Mouse (Mus musculus) heart, embryonic 13.5 days (tissue): ENCODE results near the gene Troap. TPM values are rescaled to one million over a fixed set of nuclear protein-coding genes. Genes with fewer than 3 reads are reported as not detected.

ENCODE experiments used
- ATAC-seq: fragments of 200-750 bp; cut with Nextera tagmentation; 2 replicates; pipeline ENCODE4 v1.8.0; 2017; ENCODE audit warnings: moderate TSS enrichment; ENCODE audit not compliant: insufficient number of reproducible peaks, low FRiP score, low TSS enrichment; ENCODE audit errors: extremely low read depth
- H3K27ac ChIP-seq: fragments of 300-500 bp; sonication (generic); replicated peaks from 2 replicates; pipeline ENCODE4 v1.5.1; 2015; ENCODE audit warnings: moderate library complexity, mild to moderate bottlenecking, inconsistent platforms
- H3K27me3 ChIP-seq: fragments of 300-500 bp; sonication (generic); replicated peaks from 2 replicates; pipeline ENCODE4 v1.6.1; 2015; ENCODE audit warnings: mild to moderate bottlenecking, inconsistent platforms
- H3K36me3 ChIP-seq: fragments of 300-500 bp; sonication (generic); 2 replicates; pipeline ENCODE4 v1.6.1; 2015; ENCODE audit warnings: mild to moderate bottlenecking, inconsistent platforms
- H3K4me1 ChIP-seq: fragments of 300-500 bp; sonication (generic); 2 replicates; pipeline ENCODE4 v1.6.1; 2015; ENCODE audit warnings: inconsistent platforms
- H3K4me2 ChIP-seq: fragments of 300-500 bp; sonication (generic); 2 replicates; pipeline ENCODE4 v1.6.1; 2015; ENCODE audit warnings: inconsistent platforms, mild to moderate bottlenecking, moderate library complexity
- H3K4me3 ChIP-seq: fragments of 300-500 bp; sonication (generic); 2 replicates; pipeline ENCODE4 v1.5.1; 2015; ENCODE audit warnings: moderate library complexity, mild to moderate bottlenecking, inconsistent platforms
- H3K9ac ChIP-seq: fragments of 300-500 bp; sonication (generic); 2 replicates; pipeline ENCODE4 v1.6.1; 2015; ENCODE audit warnings: inconsistent platforms, mild to moderate bottlenecking, moderate library complexity
- H3K9me3 ChIP-seq: fragments of 300-500 bp; sonication (generic); 2 replicates; pipeline ENCODE4 v1.6.1; 2016; ENCODE audit warnings: inconsistent platforms
- WGBS: fragments of 180-500 bp; shearing (Covaris S2); methylation state at CpG from one replicate; pipeline ENCODE4 v1.1.7; 2015; ENCODE audit warnings: mixed read lengths; 5-methylcytosine and 5-hydroxymethylcytosine counted together
- polyA plus RNA-seq: library from polyadenylated mRNA; unstranded; fragments of >200 nt; fragmentation: Nextera tagmentation; extraction: Ambion mirVana; gene quantifications from 2 replicates; pipeline ENCODE4 v1.2.1, GENCODE M21; 2015

Troap gene
- polyA plus RNA-seq, 1 experiment from 2014 or later, result 27.8 TPM

DNA sequence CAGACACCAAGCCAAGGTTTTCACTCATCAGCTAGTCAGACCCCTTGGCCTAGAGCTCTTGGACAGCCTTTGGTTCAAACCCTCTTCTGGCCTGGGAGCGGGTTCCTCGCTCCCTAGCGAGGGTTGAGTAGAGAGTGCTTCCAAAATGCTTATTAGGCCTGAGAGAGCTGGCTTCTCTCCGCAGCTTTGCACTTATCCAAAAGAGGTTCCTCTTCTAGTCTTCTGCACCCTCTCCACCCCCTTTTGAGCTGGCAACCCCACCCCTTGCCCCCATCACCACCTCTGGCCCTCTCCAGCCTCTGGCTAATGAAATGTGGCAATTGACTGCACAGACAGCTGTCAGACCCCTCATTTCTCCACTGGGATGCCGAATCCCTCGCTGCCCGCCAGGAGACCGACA, 18.5 kb downstream of the Troap start, which contains the start of gene Dnajc22:
Gene Dnajc22 (plus strand): TSS at position 301 of the 400 bp plus-strand sequence.
- Histone ChIP-seq H3K9ac (peak within 1 kb of the TSS; percentile 71), H3K27ac (no peak within 1 kb of the TSS), H3K27me3 (peaks cover 98% of the 10 kb centered on the region), H3K4me1 (peaks cover 45% of the 10 kb centered on the region), H3K4me2 (peak within 1 kb of the TSS; percentile 80), H3K9me3 (no peaks in the 10 kb centered on the region), H3K4me3 (peak within 1 kb of the TSS; percentile 53), H3K36me3 (no peaks in the 10 kb centered on the region)
- no peak for ATAC-seq
- 38% methylated on average over 8 of the region's 8 CpGs for WGBS

GRCm38 (mm10) chr15:99093291-99094258, 19.2 kb downstream of the Troap start:
- H3K36me3 ChIP-seq, result no peaks in the 10 kb centered on the region
- H3K27ac ChIP-seq, result no peak overlapping the region
- H3K27me3 ChIP-seq, result peaks cover 98% of the 10 kb centered on the region
- peak overlapping the region; percentile 53 for H3K4me3 ChIP-seq
- H3K4me1 ChIP-seq, result peaks cover 49% of the 10 kb centered on the region
- peak overlapping the region; percentile 71 for H3K9ac ChIP-seq
- H3K9me3 ChIP-seq, result no peaks in the 10 kb centered on the region
- H3K4me2 ChIP-seq, result peak overlapping the region; percentile 80
- 2% methylated on average over 56 of the region's 56 CpGs for WGBS
- no peak for ATAC-seq

DNA sequence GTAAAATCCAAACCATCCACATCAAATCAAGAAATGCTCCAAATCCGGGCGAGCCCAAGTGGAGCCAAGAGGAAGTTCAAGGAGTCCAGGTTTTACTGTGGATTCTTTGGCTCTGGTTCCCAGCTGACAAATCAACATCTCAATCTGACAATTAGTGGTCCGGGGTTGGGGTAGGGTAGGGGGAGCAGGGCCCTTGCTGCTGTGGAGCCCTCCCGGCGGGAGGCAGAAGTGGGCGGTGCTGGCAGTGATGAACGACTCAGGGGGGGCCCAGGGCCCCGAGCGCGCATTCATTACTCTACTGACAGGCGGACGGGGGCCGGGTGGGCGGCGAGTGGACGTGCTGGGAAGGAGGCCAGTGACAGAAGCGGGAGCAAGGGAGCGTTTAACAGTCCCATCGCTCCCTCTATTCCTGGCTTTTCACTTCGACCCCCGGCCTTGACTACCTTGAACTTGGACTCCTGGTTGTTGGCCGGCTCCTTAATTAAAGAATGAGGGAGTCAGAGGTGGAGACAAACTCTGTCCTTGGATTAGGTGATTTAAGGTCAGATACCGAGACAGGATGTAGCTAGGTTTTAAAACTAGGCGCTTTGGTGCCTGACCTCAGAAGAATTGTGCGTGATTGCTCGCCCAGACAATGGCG, 20.4 kb downstream of the Troap start:
- no peaks in the 10 kb centered on the region for H3K36me3 ChIP-seq
- H3K4me2 ChIP-seq, result peak overlapping the region; percentile 37
- 3% methylated on average over 27 of the region's 27 CpGs for WGBS
- peaks cover 52% of the 10 kb centered on the region for H3K4me1 ChIP-seq
- peak overlapping the region; percentile 29 for H3K4me3 ChIP-seq
- H3K27ac ChIP-seq, result no peak overlapping the region
- H3K27me3 ChIP-seq, result peaks cover 98% of the 10 kb centered on the region
- no peak overlapping the region for H3K9ac ChIP-seq
- no peak for ATAC-seq
- no peaks in the 10 kb centered on the region for H3K9me3 ChIP-seq

DNA sequence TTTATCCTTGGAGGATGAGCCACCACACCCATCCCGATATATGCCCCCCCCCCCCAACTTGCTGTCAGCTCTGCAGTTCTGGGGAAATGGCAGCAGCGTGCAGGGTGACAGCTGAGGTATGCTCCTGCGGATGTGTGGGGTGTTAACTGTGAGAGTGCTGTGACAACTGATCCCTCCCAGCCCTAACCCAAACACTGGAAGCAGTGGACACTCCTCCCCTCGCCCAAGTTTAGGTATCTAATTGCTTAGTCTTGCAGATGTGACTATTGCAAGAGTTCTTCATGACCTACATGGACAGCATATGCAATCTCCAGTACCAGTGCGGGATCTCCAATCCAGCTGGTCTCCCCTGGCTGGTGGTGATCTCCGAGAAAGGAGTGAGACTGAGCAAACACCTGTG, 21.0 kb downstream of the Troap start:
- Histone ChIP-seq H3K4me2 (no peak overlapping the region), H3K27me3 (peaks cover 92% of the 10 kb centered on the region), H3K9me3 (no peaks in the 10 kb centered on the region), H3K36me3 (no peaks in the 10 kb centered on the region), H3K4me1 (peaks cover 52% of the 10 kb centered on the region), H3K9ac (no peak overlapping the region), H3K27ac (no peak overlapping the region), H3K4me3 (0 out of 2 replicates have a peak overlapping the region, but pooled peaks have one; percentile 29)
- 13% methylated on average over 6 of the region's 6 CpGs for WGBS
- no peak for ATAC-seq

GRCm38 (mm10) chr15:99096061-99096793, 21.9 kb downstream of the Troap start:
- no peak for ATAC-seq
- Histone ChIP-seq H3K27ac (no peak overlapping the region), H3K27me3 (peaks cover 86% of the 10 kb centered on the region), H3K9ac (peak overlapping the region; percentile 72), H3K4me2 (peak overlapping the region; percentile 77), H3K36me3 (no peaks in the 10 kb centered on the region), H3K9me3 (no peaks in the 10 kb centered on the region), H3K4me3 (peak overlapping the region; percentile 49), H3K4me1 (peaks cover 52% of the 10 kb centered on the region)
- 7% methylated on average over 24 of the region's 24 CpGs for WGBS

GRCm38 (mm10) chr15:99096831-99097500, 22.6 kb downstream of the Troap start:
- H3K4me3 ChIP-seq, result peak overlapping the region; percentile 49
- H3K4me1 ChIP-seq, result peaks cover 52% of the 10 kb centered on the region
- WGBS, result under 1% methylated on average over 57 of the region's 58 CpGs
- H3K36me3 ChIP-seq, result no peaks in the 10 kb centered on the region
- H3K27me3 ChIP-seq, result peaks cover 80% of the 10 kb centered on the region
- no peaks in the 10 kb centered on the region for H3K9me3 ChIP-seq
- H3K4me2 ChIP-seq, result peak overlapping the region; percentile 77
- H3K27ac ChIP-seq, result no peak overlapping the region
- ATAC-seq, result no peak
- H3K9ac ChIP-seq, result peak overlapping the region; percentile 72

GRCm38 (mm10) chr15:99097840-99098492, 23.6 kb downstream of the Troap start:
- ATAC-seq, result no peak
- WGBS, result under 1% methylated on average over 39 of the region's 39 CpGs
- peak overlapping the region; percentile 77 for H3K4me2 ChIP-seq

GRCm38 (mm10) chr15:99098493-99098861, 24.1 kb downstream of the Troap start:
- H3K27me3 ChIP-seq, result peaks cover 65% of the 10 kb centered on the region
- WGBS, result 3% methylated on average over 9 of the region's 9 CpGs
- H3K4me2 ChIP-seq, result peak overlapping the region; percentile 77
- no peak for ATAC-seq
- H3K27ac ChIP-seq, result no peak overlapping the region
- H3K36me3 ChIP-seq, result no peaks in the 10 kb centered on the region
- H3K4me1 ChIP-seq, result peaks cover 47% of the 10 kb centered on the region
- no peaks in the 10 kb centered on the region for H3K9me3 ChIP-seq
- peak overlapping the region; percentile 72 for H3K9ac ChIP-seq
- peak overlapping the region; percentile 49 for H3K4me3 ChIP-seq

More at GRCm38 (mm10) chr15:99097840-99098492, 23.6 kb downstream of the Troap start:
- Histone ChIP-seq H3K27ac (no peak overlapping the region), H3K4me3 (peak overlapping the region; percentile 49), H3K9ac (peak overlapping the region; percentile 72), H3K4me1 (peaks cover 52% of the 10 kb centered on the region), H3K36me3 (no peaks in the 10 kb centered on the region), H3K27me3 (peaks cover 70% of the 10 kb centered on the region), H3K9me3 (no peaks in the 10 kb centered on the region)

GRCm38 (mm10) chr15:99099139-99099556, 24.8 kb downstream of the Troap start:
- peak overlapping the region; percentile 77 for H3K4me2 ChIP-seq
- H3K4me3 ChIP-seq, result peak overlapping the region; percentile 49
- 1% methylated on average over 15 of the region's 15 CpGs for WGBS
- no peaks in the 10 kb centered on the region for H3K36me3 ChIP-seq
- H3K4me1 ChIP-seq, result peaks cover 42% of the 10 kb centered on the region
- no peaks in the 10 kb centered on the region for H3K9me3 ChIP-seq
- H3K27me3 ChIP-seq, result peaks cover 60% of the 10 kb centered on the region
- no peak for ATAC-seq
- H3K9ac ChIP-seq, result peak overlapping the region; percentile 71
- H3K27ac ChIP-seq, result no peak overlapping the region

GRCm38 (mm10) chr15:99099984-99100383, 25.6 kb downstream of the Troap start:
- no peak overlapping the region for H3K9ac ChIP-seq
- peaks cover 36% of the 10 kb centered on the region for H3K4me1 ChIP-seq
- ATAC-seq, result no peak
- H3K4me2 ChIP-seq, result no peak overlapping the region
- H3K4me3 ChIP-seq, result no peak overlapping the region
- peaks cover 52% of the 10 kb centered on the region for H3K27me3 ChIP-seq
- WGBS, result 53% methylated on average over 3 of the region's 3 CpGs
- H3K9me3 ChIP-seq, result no peaks in the 10 kb centered on the region
- no peak overlapping the region for H3K27ac ChIP-seq
- no peaks in the 10 kb centered on the region for H3K36me3 ChIP-seq
